Mouse (Mus musculus): ENCODE measurements around the gene Tmco5. TPM values are rescaled to one million over a fixed set of nuclear protein-coding genes. Genes with fewer than 3 reads are reported as not detected.
"Not testable (repeated sequence)": the region's sequence is repeated elsewhere in the genome, so short reads cannot be mapped to it uniquely, and the experiment has no call there.

Tmco5 gene
- total RNA-seq, 2 experiments from 2014 or later: not detected

DNA sequence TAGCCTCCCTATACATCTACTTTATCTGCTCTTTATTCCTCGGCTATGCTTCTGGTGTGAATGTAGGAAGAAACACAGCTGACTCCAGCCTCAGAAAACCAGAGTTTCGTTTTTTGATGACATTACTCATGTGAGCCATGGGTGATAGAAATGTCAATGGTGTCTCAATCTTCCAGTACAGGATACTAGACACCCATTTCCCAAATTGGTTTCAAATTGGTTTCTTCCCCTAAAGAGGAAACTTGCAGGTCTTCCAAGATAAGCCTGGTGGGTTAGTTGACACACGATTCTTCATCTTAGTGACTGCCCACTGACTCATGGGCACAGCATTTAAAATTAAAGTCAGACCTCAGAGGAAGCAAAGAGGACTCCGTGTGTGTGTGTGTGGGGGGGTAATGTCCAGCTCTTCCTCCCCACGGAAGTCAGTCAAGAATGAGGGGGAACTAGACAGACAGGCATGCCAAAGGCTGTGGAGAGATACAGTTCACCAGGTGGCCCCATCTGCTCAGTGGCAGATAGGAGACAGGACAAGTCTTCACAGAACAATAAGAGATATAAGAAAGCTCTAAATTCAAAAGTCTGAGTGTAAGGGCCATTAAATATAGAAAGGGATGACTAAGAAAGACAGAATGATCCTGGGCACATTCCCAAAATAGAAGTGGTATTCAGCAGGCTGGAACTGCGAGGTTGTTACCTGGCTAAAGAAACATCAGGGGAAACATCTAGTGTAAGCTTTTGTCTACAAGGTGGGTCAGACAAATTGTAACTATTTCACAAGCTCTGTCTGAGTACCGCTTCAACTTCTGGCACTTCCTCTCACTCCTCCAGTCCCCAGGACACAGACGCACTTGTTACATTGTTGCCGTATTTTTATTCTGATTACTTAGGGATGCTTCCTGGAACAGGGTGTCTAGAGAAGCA lies 44.3 kb downstream of the Tmco5 start:
- DNase-seq (ENCODE audit: low spot score in 2 of 2): no peak

DNA sequence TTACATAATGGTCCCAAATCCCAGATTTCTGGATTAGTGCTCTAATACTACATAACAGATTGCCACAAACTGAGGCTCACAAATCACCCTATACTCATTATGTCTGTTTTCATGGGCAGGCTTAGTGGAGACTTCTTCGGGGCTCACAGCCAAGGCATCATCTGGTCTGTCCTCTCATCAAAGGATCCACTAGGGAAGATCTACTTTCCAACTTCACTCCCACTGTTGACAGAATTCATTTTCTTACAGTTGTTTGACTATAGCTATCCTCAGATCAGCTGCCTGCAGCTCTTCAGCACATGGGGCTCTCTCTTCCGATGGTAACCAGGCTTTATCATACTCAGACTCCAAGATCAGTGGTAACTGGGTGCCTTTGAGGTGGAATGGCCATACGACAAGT lies 45.2 kb downstream of the Tmco5 start:
- no peak for DNase-seq (ENCODE audit: low spot score in 2 of 2)

DNA sequence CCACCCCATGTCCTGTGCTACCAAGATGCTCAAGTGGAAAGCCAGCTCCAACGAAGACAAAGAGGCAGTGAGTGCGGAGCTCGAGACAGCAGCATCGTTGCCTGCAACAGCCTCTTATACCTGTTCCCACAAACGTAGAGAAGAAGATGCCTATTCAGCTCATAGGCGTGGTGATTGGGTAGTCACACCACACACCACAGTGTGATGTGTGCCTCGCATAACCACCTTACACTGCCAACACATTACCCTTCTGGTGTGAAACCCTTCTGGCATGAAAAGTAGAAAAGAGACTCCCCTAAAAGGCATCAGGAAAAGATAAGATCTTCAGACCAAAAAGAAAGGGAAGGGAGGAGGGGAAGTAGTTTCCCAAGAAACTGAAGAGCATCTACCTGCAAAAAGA lies 45.8 kb downstream of the Tmco5 start:
- DNase-seq (ENCODE audit: low spot score in 2 of 2): no peak

DNA sequence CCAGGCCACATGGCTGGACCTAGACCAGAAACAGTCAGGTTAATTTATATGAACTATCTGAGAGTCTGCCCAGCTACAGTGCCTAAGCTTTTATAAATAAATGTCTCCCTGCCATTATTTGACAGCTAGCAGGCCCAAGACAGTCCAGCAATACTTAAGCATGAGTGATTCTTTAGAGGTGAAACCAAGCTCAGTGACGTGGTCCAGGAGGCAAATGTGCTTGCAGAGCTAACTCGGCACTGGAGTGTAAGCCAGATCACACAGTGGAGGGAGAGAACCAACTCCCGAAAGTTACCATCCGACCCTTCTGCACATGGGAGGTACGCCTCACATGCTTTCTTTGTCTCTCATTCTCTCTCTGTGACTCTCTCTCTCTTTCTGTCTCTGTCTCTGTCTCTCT lies 46.7 kb downstream of the Tmco5 start:
- DNase-seq (ENCODE audit: low spot score in 2 of 2): no peak

DNA sequence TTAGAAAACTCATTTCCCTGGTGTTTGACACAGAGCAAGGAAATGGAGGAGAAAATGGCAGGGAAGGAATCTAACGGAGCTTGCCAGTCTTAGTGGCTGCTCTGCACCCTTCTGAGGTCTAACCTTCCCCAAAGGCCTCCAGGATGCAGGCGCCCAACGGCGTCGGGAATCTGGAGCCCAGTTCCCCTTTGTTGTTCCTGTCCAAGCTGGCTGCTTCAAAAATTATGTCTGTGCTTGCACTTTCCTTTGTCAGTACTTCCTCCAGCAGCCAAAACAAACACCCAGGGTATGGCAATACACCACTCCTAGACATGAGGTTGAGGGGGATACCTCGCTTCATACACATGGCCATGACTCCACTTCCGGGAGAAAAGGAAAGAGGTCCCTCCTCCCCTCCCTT lies 53.7 kb downstream of the Tmco5 start:
- DNase-seq (ENCODE audit: low spot score in 2 of 2): no peak

DNA sequence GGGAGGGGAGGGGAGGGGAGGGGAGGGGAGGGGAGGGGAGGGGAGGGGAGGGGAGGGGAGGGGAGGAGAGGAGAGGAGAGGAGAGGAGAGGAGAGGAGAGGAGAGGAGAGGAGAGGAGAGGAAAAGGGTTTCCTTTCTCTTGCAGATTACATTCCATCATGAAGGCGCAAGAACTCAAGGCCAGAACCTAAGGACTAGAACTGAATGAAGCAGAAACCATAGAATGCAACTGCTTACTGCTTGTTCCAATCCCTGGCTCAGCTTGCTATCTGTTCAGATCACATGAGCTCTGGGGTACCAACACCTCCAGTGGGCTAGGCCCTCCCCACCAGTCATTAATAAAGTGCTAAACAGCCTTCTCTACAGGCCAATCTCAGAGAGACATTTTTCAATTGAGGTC lies 55.7 kb downstream of the Tmco5 start:
- DNase-seq (ENCODE audit: low spot score in 2 of 2): not testable (repeated sequence)

DNA sequence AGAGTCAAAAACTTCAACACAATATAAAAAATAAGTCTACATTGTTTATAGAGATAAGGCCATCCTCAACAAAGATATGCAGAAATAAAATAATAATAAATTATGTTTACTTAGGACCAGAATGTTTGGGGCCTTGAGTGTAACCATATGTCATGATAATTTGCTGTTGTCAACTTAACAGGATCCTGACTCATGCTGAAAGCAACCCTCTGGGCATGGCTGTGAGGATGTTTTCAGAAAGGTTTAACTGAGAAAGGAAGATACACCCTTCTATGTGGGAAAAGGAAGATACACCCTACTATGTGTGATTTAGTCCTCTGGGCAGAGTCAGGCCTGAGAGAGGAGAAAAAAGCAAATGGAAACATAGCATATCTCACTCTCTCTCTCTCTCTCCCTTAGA lies 56.3 kb downstream of the Tmco5 start:
- DNase-seq (ENCODE audit: low spot score in 2 of 2): no peak

DNA sequence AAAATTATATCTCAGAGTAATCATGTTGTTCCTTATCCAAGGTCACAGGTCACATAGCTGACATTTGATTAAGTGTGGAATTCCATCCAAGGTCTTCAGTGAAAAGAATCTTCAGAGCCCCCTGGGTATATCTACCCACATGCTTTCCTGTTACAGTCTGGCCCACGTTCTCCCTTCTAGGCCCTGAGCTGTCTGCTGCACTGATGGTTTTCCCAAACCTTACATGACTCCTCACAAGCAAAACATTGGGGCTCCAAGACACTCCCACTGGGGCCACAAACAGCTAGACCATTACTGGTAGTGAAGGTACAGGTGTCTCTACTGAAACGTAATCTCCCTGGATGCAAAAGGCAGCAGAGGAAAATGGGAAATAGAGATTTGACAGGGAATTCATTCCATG lies 57.9 kb downstream of the Tmco5 start:
- no peak for DNase-seq (ENCODE audit: low spot score in 2 of 2)

DNA sequence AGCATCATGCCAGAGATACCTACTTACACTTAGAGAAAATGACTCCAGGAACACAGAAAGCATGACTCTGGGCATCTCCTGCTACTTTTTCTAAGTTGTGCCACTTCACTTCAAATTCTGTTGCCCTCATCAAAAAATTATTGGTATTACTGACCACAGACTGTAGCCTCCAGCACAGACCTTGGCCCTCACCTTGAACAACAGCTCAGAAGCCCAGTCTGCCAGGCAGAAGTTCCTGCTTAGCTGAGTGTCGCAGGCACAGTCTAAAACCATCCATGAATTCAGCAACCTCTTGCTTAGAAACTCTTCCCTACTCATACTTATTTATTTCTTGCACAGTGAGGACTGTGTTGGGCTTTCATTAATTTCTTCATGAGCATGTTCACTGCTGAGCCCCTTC lies 58.7 kb downstream of the Tmco5 start:
- DNase-seq (ENCODE audit: low spot score in 2 of 2): no peak

DNA sequence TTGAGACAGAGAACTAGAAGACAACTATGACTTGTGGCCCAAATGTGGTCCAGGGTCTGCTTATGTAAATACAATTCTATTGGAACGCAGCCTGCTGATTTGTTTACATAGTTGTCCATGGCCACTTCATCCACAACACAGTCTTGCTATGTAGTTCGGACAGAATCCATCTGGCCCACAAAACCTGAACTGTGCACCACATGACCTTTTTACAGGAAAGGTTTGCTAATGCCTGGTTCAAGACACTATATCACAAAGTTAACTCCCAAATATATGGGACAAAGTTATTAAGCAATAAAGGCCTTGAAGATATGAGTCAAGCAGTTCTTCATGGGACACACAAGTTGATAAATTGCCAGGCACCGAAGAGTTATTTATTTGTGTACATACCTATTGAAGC lies 63.3 kb downstream of the Tmco5 start:
- no peak for DNase-seq (ENCODE audit: low spot score in 2 of 2)

Other genes with a start within 250 kb of the Tmco5 start
- gene Spred1, start 242.7 kb downstream of the Tmco5 start, total RNA-seq (2021): 10 to 100 TPM; 92.8 to 98.8 TPM

Data from adrenal gland, postnatal 4 days (tissue).